Mouse (Mus musculus) G1E (cell line): ENCODE data around the gene Pign. TPM values are rescaled to one million over a fixed set of nuclear protein-coding genes. Genes with fewer than 3 reads are reported as not detected.

Source experiments
- ATAC-seq: 2 replicates; pipeline ENCODE4 v1.8.0; 2016; ENCODE audit warnings: mild to moderate bottlenecking; ENCODE audit not compliant: insufficient number of reproducible peaks, poor library complexity, low FRiP score, severe bottlenecking; ENCODE audit errors: extremely low read depth
- DNase-seq: peaks from one replicate; pipeline ENCODE4 v3.0.0; 2012; ENCODE audit warnings: low spot score
- H3K27me3 ChIP-seq: 2 replicates; pipeline ENCODE4 v1.6.1; 2012; ENCODE audit warnings: mild to moderate bottlenecking, low read length, inconsistent platforms; ENCODE audit not compliant: insufficient read depth
- H3K36me3 ChIP-seq: replicated peaks from 2 replicates; pipeline ENCODE3; 2012; ENCODE audit warnings: mild to moderate bottlenecking, inconsistent platforms
- H3K4me1 ChIP-seq: 2 replicates; pipeline ENCODE4 v1.6.1; 2012; ENCODE audit warnings: low read depth, low read length, inconsistent platforms, mixed read lengths; ENCODE audit not compliant: insufficient read depth
- H3K4me3 ChIP-seq: 2 replicates; pipeline ENCODE4 v1.5.1; 2012; ENCODE audit warnings: low read depth, mild to moderate bottlenecking, inconsistent platforms, low read length, moderate library complexity, mixed read lengths
- H3K9me3 ChIP-seq: replicated peaks from 2 replicates; pipeline ENCODE4 v1.6.1; 2012; ENCODE audit warnings: inconsistent platforms
- CTCF ChIP-seq: IDR thresholded peaks from 2 replicates; pipeline ENCODE4 v1.5.1; 2012; ENCODE audit warnings: low read depth, low read length, inconsistent platforms, mixed read lengths
- GATA1 ChIP-seq: IDR thresholded peaks from 2 replicates; pipeline ENCODE4 v1.6.1; 2012; ENCODE audit warnings: borderline replicate concordance, low read length, inconsistent platforms, mixed read lengths
- GATA2 ChIP-seq: IDR thresholded peaks from 2 replicates; pipeline ENCODE4 v1.6.1; 2012; ENCODE audit warnings: low read depth, low read length, inconsistent platforms, borderline replicate concordance
- POLR2AphosphoS5 ChIP-seq: IDR thresholded peaks from 2 replicates; pipeline ENCODE4 v1.6.1; 2012; ENCODE audit warnings: low read depth, low read length, inconsistent platforms; ENCODE audit not compliant: insufficient replicate concordance
- TAL1 ChIP-seq: conservative IDR thresholded peaks from 2 replicates; pipeline ENCODE4 v1.6.1; 2012; ENCODE audit warnings: low read depth, low read length, inconsistent platforms, mixed read lengths
- polyA plus RNA-seq: library from polyadenylated mRNA; stranded (reverse); fragments of >175 nt; gene quantifications from 2 replicates; pipeline ENCODE4 v1.2.3, GENCODE M21; 2012
- total RNA-seq, 2 experiments: library from RNA; stranded (forward) in 1 of 2; stranded (reverse) in 1 of 2; fragments of 200-1000 nt in 1 of 2; fragments of >200 nt in 1 of 2; fragmentation: Nextera tagmentation in 1 of 2; gene quantifications; 2 replicates each; pipeline ENCODE4 v1.2.3; 2014 to 2017

The Pign gene
- total and polyA plus RNA-seq, 3 experiments: 26.1 to 54.8 (median 53.4) TPM

DNA sequence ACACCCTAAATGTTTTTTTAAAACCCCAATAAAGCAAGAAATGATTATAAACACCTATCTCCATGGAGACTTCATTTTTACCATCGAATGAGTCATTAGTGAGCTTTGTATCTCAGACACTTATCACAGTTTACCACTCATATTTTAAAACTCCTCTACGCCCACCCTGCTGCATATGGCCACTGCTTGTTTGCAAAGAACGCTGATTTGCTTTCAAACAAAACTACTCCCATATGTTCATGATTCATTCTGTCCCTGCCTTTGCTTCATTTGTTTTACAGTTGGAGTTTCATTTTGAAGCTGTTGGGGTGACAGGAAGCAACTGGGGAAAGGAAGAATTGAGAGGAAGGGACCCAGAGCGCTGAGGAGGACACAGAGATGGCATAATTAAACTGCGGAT lies 170.9 kb downstream of the Pign start:
- no peak for ATAC-seq
- no peak for DNase-seq
- TF ChIP-seq GATA2 (no peak), CTCF (no peak), TAL1 (no peak), GATA1 (no peak), POLR2AphosphoS5 (no peak)
- Histone ChIP-seq H3K9me3 (no peaks in the 10 kb centered on the region), H3K4me1 (no peaks in the 10 kb centered on the region), H3K4me3 (no peak overlapping the region), H3K27me3 (no peaks in the 10 kb centered on the region), H3K36me3 (no peaks in the 10 kb centered on the region)

DNA sequence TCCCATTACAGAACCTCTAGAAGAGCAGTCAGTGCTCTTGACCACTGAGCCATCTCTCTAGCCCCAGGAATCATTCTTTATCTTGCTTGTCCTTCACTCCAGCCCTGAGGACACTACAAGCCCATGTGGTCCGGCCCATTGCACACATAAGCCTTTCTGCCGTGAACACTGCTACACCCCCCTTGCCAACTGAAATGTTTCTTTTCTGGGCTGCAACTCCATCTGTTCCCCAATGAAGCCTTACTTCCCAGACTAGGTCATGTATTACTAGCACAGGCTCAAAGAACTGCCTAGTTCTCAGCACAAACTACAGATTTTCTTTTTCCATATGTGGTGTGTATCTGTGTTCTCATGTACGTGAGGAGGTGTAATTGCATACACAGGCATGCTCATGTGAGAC lies 174.0 kb downstream of the Pign start:
- Histone ChIP-seq H3K4me3 (no peak overlapping the region), H3K9me3 (no peaks in the 10 kb centered on the region), H3K4me1 (no peaks in the 10 kb centered on the region), H3K36me3 (no peaks in the 10 kb centered on the region), H3K27me3 (no peaks in the 10 kb centered on the region)
- TF ChIP-seq GATA1 (no peak), CTCF (no peak), POLR2AphosphoS5 (no peak), GATA2 (no peak), TAL1 (no peak)
- ATAC-seq: no peak
- peak; percentile 6 for DNase-seq

DNA sequence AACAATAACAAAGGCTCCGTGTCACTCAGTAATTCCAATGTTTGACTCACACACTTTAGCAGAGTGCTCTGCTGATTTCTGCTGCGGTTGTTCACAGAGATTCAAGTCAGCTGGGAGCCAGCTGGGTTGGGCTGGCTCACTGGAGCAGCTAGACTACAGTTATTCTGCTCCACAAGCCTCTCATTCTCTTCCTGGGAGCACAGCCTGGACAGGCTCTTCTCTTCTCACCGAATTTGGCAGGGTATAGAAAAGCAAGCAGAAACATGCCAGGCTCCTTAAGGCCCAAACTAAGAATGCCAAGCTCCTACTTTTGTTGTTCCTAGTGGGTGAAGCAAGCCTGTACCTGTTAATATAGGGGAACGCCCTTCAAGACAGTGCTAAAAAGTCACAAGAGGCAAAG lies 176.4 kb downstream of the Pign start:
- no peak for DNase-seq
- no peaks in the 10 kb centered on the region for H3K27me3 ChIP-seq
- H3K36me3 ChIP-seq: no peaks in the 10 kb centered on the region
- H3K4me1 ChIP-seq: no peaks in the 10 kb centered on the region
- no peaks in the 10 kb centered on the region for H3K9me3 ChIP-seq
- H3K4me3 ChIP-seq: no peak overlapping the region
- no peak for TF ChIP-seq CTCF
- no peak for TF ChIP-seq GATA2
- TF ChIP-seq TAL1: no peak
- TF ChIP-seq POLR2AphosphoS5: no peak
- no peak for TF ChIP-seq GATA1
- ATAC-seq: no peak

Other genes with a start within 250 kb of the Pign start
- gene Relch, start 184 bp upstream of the Pign start, total RNA-seq (2014; fragmentation: Nextera tagmentation): 82.4 and 83.2 TPM in 2 replicates
- 68.4 and 76.6 TPM in 2 replicates for gene Relch, start 184 bp upstream of the Pign start, total RNA-seq (2017)
- 39.3 and 40.8 TPM in 2 replicates for gene Relch, start 184 bp upstream of the Pign start, polyA plus RNA-seq
- not detected in 2 replicates for gene Tnfrsf11a, start 117.0 kb upstream of the Pign start, total RNA-seq (2014; fragmentation: Nextera tagmentation)
- gene Tnfrsf11a, start 117.0 kb upstream of the Pign start, total RNA-seq (2017): 0.11 and 0.46 TPM in 2 replicates
- gene Tnfrsf11a, start 117.0 kb upstream of the Pign start, polyA plus RNA-seq: not detected in 2 replicates